Mouse (Mus musculus): ENCODE measurements around the gene Smc1b. TPM values are rescaled to one million over a fixed set of nuclear protein-coding genes. Genes with fewer than 3 reads are reported as not detected.

Gene Smc1b
- polyA plus RNA-seq, 1 experiment from 2014 or later, result 0.07 TPM

DNA sequence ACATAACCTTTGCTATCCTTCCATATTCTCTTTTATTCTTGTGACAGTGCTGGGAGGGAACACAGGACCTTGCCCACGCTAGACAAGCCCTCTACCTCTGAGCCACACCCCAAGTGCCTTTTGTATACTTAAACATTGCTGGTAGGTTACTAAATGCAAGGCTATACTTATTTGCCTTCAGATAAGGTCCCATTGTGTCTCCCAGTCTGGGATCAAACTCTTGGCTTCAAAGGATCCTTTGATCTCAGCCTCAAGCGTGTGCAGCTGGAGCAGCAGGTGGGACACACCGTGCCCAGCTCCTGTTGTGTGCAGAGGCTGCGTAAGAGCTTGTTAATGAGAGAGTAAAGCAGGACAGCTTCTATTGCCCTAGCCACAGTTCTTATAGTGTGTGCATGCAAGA is 104.0 kb downstream of the Smc1b start:
- H3K9me3 ChIP-seq (ENCODE audit: control insufficient read depth, low read length), result no peaks in the 10 kb centered on the region; the same call in 1 of the 2 replicates
- 43% methylated on average over 4 of the region's 4 CpGs for WGBS

DNA sequence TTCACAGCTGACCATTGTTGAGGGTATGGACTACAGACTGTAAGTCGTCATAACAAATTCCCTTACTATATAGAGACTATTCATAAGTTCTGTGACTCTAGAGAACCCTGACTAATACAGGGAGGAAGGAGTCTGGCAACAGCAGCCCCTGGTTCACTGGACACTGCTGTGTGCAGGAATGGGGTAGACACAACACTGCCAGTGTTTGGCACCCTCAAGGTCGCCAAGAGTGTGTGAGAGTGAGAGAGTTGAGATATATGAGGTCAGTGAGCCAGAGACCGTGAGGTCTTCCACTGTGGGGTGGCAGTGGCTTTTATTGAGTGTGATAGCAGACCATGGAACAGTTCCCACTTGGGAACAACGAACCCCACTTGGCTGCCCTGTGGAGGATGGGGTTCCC is 105.6 kb downstream of the Smc1b start:
- Histone ChIP-seq H3K4me3 (ENCODE audit: low read depth, low read length) (no peak overlapping the region), H3K9me3 (ENCODE audit: control insufficient read depth, low read length) (no peaks in the 10 kb centered on the region), H3K4me1 (replicated peaks; ENCODE audit: control insufficient read depth, insufficient read depth, low read length) (no peaks in the 10 kb centered on the region), H3K4me2 (ENCODE audit: low read depth, low read length, severe bottlenecking) (no peak overlapping the region), H3K9ac (ENCODE audit: low read length) (no peak overlapping the region), H3K27ac (ENCODE audit: low read depth, low read length) (no peak overlapping the region), H3K27me3 (ENCODE audit: control insufficient read depth, insufficient read depth, low read length) (no peaks in the 10 kb centered on the region), H3K36me3 (ENCODE audit: control insufficient read depth, insufficient read depth, low read length) (no peaks in the 10 kb centered on the region)
- ATAC-seq (replicated peaks; ENCODE audit: low FRiP score) (no peak), DNase-seq (ENCODE audit: low spot score) (no peak)
- 90% methylated on average over 4 of the region's 4 CpGs for WGBS

More for the DNA sequence above, 104.0 kb downstream of the Smc1b start:
- H3K9ac ChIP-seq (ENCODE audit: low read length), result no peak overlapping the region
- no peak for DNase-seq (ENCODE audit: low spot score)
- H3K4me3 ChIP-seq (ENCODE audit: low read depth, low read length), result no peak overlapping the region
- H3K27ac ChIP-seq (ENCODE audit: low read depth, low read length), result no peak overlapping the region
- no peak for ATAC-seq (replicated peaks; ENCODE audit: low FRiP score)
- no peak overlapping the region for H3K4me2 ChIP-seq (ENCODE audit: low read depth, low read length, severe bottlenecking)
- H3K4me1 ChIP-seq (replicated peaks; ENCODE audit: control insufficient read depth, insufficient read depth, low read length), result no peaks in the 10 kb centered on the region
- no peaks in the 10 kb centered on the region for H3K27me3 ChIP-seq (ENCODE audit: control insufficient read depth, insufficient read depth, low read length)
- H3K36me3 ChIP-seq (ENCODE audit: control insufficient read depth, insufficient read depth, low read length), result no peaks in the 10 kb centered on the region

- Histone ChIP-seq H3K4me2 (ENCODE audit: low read depth, low read length, severe bottlenecking) (no peak overlapping the region), H3K9me3 (ENCODE audit: control insufficient read depth, low read length) (no peaks in the 10 kb centered on the region), H3K4me3 (ENCODE audit: low read depth, low read length) (no peak overlapping the region), H3K4me1 (replicated peaks; ENCODE audit: control insufficient read depth, insufficient read depth, low read length) (no peaks in the 10 kb centered on the region), H3K27me3 (ENCODE audit: control insufficient read depth, insufficient read depth, low read length) (no peaks in the 10 kb centered on the region), H3K36me3 (ENCODE audit: control insufficient read depth, insufficient read depth, low read length) (no peaks in the 10 kb centered on the region), H3K9ac (ENCODE audit: low read length) (no peak overlapping the region), H3K27ac (ENCODE audit: low read depth, low read length) (no peak overlapping the region)
- DNase-seq (ENCODE audit: low spot score) (no peak), ATAC-seq (replicated peaks; ENCODE audit: low FRiP score) (no peak)
- 77% methylated on average over 4 of the region's 4 CpGs for WGBS
These were observed 109.6 kb downstream of the Smc1b start for GRCm38 (mm10) chr15:85022211-85022610.

GRCm38 (mm10) chr15:85016951-85017664 is 114.7 kb downstream of the Smc1b start, which contains the start of gene Upk3a:
Upk3a (plus strand) TSS chr15:85017141.
- Histone ChIP-seq H3K4me3 (ENCODE audit: low read depth, low read length) (no peak within 1 kb of the TSS), H3K9me3 (ENCODE audit: control insufficient read depth, low read length) (no peaks in the 10 kb centered on the region), H3K9ac (ENCODE audit: low read length) (no peak within 1 kb of the TSS), H3K27me3 (ENCODE audit: control insufficient read depth, insufficient read depth, low read length) (peaks cover 2% of the 10 kb centered on the region; the same call in 1 of the 2 replicates), H3K4me2 (ENCODE audit: low read depth, low read length, severe bottlenecking) (peak within 1 kb of the TSS; percentile 15; the same call in 1 of the 2 replicates), H3K27ac (ENCODE audit: low read depth, low read length) (no peak within 1 kb of the TSS), H3K4me1 (replicated peaks; ENCODE audit: control insufficient read depth, insufficient read depth, low read length) (0 out of 2 replicates have a peak, but pooled peaks cover 2% of the 10 kb centered on the region), H3K36me3 (ENCODE audit: control insufficient read depth, insufficient read depth, low read length) (no peaks in the 10 kb centered on the region)
- WGBS, result 8% methylated on average over 21 of the region's 21 CpGs
- ATAC-seq (replicated peaks; ENCODE audit: low FRiP score) (no peak), DNase-seq (ENCODE audit: low spot score) (no peak)

GRCm38 (mm10) chr15:85015771-85016170 is 116.0 kb downstream of the Smc1b start:
- no peaks in the 10 kb centered on the region for H3K9me3 ChIP-seq (ENCODE audit: control insufficient read depth, low read length)
- no peak overlapping the region for H3K4me2 ChIP-seq (ENCODE audit: low read depth, low read length, severe bottlenecking)
- DNase-seq (ENCODE audit: low spot score) (no peak), ATAC-seq (replicated peaks; ENCODE audit: low FRiP score) (no peak)
- H3K27ac ChIP-seq (ENCODE audit: low read depth, low read length), result no peak overlapping the region
- peaks cover 2% of the 10 kb centered on the region; the same call in 1 of the 2 replicates for H3K27me3 ChIP-seq (ENCODE audit: control insufficient read depth, insufficient read depth, low read length)
- no peak overlapping the region for H3K9ac ChIP-seq (ENCODE audit: low read length)
- 0 out of 2 replicates have a peak, but pooled peaks cover 2% of the 10 kb centered on the region for H3K4me1 ChIP-seq (replicated peaks; ENCODE audit: control insufficient read depth, insufficient read depth, low read length)
- no peaks in the 10 kb centered on the region for H3K36me3 ChIP-seq (ENCODE audit: control insufficient read depth, insufficient read depth, low read length)
- no peak overlapping the region for H3K4me3 ChIP-seq (ENCODE audit: low read depth, low read length)
- 92% methylated on average over 11 of the region's 11 CpGs for WGBS

Other genes starting within 250 kb of the Smc1b start
- 0.79 and 1.5 TPM in 2 replicates for gene Gm29666, start 211.9 kb downstream of the Smc1b start, polyA plus RNA-seq (2014; fragmentation: Nextera tagmentation; extraction: Ambion mirVana)
- 75.8 and 79.7 TPM in 2 replicates for gene Nup50, start 208.6 kb downstream of the Smc1b start, polyA plus RNA-seq (2014; fragmentation: Nextera tagmentation; extraction: Ambion mirVana)
- 16.2 and 28.6 TPM in 2 replicates for gene 5031439G07Rik, start 143.4 kb downstream of the Smc1b start, polyA plus RNA-seq (2014; fragmentation: Nextera tagmentation; extraction: Ambion mirVana)
- gene Upk3a, start 114.8 kb downstream of the Smc1b start, polyA plus RNA-seq (2014; fragmentation: Nextera tagmentation; extraction: Ambion mirVana), result not detected in 2 replicates
- 25.3 and 27.4 TPM in 2 replicates for gene Fam118a, start 103.0 kb downstream of the Smc1b start, polyA plus RNA-seq (2014; fragmentation: Nextera tagmentation; extraction: Ambion mirVana)
- gene Ribc2, start 114 bp upstream of the Smc1b start, polyA plus RNA-seq (2014; fragmentation: Nextera tagmentation; extraction: Ambion mirVana), result 0.47 and 0.95 TPM in 2 replicates
- 147 and 161 TPM in 2 replicates for gene Fbln1, start 74.0 kb upstream of the Smc1b start, polyA plus RNA-seq (2014; fragmentation: Nextera tagmentation; extraction: Ambion mirVana)
- gene Atxn10, start 204.3 kb upstream of the Smc1b start, polyA plus RNA-seq (2014; fragmentation: Nextera tagmentation; extraction: Ambion mirVana), result 406 and 408 TPM in 2 replicates